Mouse (Mus musculus) heart, postnatal 4 days (tissue): ENCODE measurements around the gene Zfp423. TPM values are rescaled to one million over a fixed set of nuclear protein-coding genes. Genes with fewer than 3 reads are reported as not detected.

Experiments used
- DNase-seq: peaks from one replicate; pipeline ENCODE4 v3.0.0; 2021
- total RNA-seq, 2 experiments: library from RNA; stranded (reverse); gene quantifications; 2 replicates each; pipeline ENCODE4 v1.2.3; 2021

Gene Zfp423
- total RNA-seq, 2 experiments from 2014 or later: 12.9 to 16.2 TPM

GRCm38 (mm10) chr8:87662307-87662771, 297.1 kb downstream of the Zfp423 start:
- DNase-seq: no peak

- DNase-seq: no peak
Measured at GRCm38 (mm10) chr8:87660916-87661910, 298.2 kb downstream of the Zfp423 start.

DNA sequence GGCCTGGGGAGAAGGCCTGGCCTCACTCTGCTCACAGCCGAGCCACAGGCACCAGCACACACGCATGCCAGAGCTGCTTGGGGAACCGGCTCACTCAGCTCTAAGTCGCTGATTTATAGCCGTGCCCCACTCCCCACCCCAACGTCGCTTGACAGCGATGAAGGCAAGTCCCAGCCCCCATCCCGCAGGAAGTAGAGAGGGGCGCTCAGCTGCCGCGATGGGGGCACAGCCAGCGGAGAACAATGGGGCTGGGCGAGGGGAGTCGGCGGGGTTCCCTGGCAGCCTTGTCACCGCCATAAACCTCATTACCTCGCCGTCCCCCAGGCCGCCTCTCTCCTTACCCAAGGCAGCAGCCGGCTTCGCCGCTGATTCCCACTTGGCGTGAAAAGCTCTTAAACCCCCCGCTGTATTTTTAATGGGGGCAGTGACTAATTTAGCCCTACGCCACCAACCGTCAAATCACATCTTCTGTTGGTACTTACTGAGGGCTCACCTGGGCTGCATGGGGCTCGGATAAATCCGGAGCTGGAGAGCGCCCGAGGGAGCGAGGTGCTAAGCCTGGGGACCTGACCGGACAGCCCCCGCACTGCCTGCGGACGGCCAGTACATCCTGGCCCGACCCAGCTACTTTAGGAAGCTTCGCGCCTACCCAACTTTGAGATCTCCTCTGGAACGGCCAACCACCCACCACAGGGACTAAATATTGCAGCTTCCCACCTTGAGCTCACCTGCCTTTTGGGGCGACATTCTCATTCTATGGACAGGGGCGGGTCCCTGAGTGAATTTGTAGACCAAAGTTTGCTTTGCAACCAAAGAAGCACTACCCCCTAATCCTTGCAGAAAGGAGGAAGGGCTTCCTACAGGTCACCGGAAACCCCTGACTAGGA, 299.1 kb downstream of the Zfp423 start:
- no peak for DNase-seq

- no peak for DNase-seq
Measured at GRCm38 (mm10) chr8:87657488-87657887, 301.9 kb downstream of the Zfp423 start.

DNA sequence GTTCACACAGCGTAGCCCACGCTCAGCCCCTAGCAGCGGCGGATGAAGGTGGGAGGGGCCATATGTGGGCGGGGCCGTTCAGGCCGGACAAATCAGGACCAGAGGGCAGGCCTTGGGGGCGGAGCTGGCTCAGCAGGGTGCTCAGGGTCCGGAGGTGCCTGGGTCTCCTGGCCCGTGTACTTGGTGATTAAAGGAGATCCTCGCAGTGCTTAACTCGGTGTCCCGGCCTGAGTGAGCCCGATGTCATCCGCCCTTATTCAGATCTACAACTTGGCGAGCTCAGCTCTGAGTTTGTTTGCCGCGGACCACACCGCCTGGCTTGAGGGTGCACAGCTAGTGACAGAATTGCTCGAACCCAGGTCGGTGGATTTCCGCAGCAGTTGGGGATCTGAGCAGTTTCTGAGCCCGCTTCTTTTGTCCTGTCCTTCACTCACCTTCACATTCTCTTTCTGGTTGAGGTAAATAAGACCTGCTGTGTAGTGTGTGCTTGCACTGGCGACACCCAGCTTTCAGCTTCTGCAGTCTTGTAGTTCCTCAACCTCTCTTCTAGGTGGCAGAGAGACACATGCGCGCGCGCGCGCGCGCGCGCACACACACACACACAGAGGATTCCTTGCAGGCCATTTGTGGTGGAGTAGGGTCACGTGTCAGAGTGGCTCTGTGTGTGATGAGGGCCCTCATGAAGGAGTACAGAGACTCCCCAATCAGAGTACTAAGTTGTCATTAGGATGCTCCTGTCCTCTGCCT, 302.7 kb downstream of the Zfp423 start:
- peak; percentile 82 for DNase-seq

DNA sequence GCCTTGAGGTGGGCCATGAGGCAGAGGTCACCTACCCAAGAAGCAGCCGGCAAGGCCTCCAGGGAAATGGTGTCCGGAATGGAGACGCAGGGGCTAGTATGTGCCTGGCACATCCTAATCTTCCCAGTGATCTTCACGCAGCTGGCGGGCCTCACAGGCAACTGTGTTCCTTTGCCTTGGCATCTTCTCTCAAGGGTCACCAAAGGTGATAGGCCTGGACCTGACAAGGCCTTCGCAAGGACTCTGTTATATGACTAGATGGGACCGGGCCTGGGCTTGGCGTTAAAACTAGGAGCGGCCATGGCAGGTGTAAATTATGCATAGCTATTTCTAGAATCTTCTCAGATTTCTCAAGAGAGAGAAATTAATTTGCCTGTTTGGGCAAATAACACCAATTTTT, 303.4 kb downstream of the Zfp423 start:
- no peak for DNase-seq

- no peak for DNase-seq
Measured at GRCm38 (mm10) chr8:87647781-87648180, 311.6 kb downstream of the Zfp423 start.

DNA sequence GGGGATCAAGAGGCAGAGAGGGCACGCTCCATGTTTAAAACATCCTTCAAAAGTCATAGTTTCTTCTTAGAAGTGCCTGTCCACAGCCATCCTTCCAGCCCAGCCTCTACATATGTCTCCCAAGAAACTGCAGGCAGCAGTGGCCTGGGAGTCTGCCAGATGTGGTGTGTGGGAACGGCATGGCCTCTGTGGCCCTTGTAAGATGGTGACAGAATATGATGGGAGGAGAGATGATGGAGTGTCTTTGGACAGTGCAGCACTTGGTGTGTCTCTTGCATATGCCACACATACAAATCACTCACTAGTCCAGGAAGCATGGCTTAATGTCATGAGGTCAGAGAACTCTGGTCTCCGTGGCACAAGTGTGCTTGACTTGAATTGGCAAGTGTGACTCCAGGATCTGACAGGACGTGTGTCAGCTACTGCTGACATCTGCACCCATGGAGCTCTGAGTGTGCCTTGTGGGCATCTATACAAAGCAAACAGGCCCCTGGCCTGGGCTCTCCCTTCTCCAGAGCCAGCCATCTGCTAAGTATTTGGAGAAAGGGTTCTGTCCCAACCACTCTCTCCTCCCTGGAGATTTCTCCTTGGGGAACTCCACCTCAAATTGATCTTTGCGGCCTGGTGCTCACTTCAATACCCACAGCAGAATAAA, 313.4 kb downstream of the Zfp423 start:
- no peak for DNase-seq

GRCm38 (mm10) chr8:87645371-87645770, 314.0 kb downstream of the Zfp423 start:
- no peak for DNase-seq

DNA sequence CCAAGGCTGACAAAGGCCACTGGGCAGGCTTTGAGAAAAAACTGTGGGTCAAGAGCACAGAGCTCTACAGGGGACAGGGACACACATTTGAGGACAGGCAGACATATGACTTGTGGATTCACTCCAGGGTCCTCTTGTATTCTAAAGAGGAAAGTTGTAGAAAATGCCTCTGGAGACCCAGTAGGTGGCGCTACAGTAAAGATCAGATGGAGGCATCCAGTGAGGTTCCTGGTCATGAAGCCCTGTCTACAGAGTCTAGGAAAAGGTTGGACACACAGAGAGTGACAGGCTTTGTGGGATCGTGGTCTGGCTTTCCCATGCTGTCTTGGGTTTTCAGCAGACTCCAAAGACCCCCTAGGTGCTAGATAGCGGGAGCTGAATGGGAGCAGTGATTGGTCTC, 318.5 kb downstream of the Zfp423 start:
- DNase-seq: peak; percentile 45

- no peak for DNase-seq
Measured at GRCm38 (mm10) chr8:87636226-87636742, 323.1 kb downstream of the Zfp423 start.

- no peak for DNase-seq
Measured at GRCm38 (mm10) chr8:87631776-87632175, 327.6 kb downstream of the Zfp423 start.

- DNase-seq: no peak
Measured at GRCm38 (mm10) chr8:87629656-87630055, 329.7 kb downstream of the Zfp423 start.

GRCm38 (mm10) chr8:87621181-87621580, 338.2 kb downstream of the Zfp423 start:
- no peak for DNase-seq

DNA sequence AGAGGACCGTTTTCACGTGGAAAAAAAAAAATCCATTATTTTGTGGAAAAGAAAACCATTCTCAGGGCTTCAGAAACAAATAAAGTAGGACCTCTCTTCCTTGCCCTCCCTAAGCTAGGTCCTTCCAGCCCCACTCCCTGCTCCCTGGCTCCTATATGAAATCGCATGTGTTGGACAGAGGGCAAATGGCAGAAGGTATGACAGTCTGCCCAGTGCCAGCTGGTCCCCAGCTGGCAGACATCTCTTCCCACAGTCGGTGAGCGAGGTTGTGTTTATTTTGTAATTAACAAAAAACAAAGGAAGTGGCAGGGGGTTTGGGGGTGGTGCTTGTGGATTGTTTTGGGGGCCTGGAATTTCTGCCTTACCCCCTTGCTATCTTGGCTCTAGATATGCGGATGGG, 339.2 kb downstream of the Zfp423 start:
- no peak for DNase-seq

DNA sequence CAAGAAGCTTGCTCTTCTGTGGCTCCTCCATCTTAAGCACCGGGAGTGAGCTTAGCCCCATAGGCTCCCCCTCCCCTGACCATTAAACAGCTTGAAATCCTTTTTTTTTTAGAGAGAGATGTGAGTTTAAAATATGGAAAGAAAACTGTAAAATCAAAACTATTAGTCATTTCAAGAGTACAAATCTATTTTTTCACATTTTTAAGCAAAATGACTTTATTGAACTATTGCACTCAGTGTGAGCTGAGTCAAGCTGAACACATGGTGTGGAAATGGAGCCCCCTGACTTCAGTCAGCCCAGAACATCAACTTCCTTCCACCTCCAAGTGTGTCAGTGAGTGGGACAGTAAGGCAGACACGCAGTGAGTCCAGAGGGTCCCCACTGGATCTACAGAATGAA, 339.9 kb downstream of the Zfp423 start:
- DNase-seq: no peak

DNA sequence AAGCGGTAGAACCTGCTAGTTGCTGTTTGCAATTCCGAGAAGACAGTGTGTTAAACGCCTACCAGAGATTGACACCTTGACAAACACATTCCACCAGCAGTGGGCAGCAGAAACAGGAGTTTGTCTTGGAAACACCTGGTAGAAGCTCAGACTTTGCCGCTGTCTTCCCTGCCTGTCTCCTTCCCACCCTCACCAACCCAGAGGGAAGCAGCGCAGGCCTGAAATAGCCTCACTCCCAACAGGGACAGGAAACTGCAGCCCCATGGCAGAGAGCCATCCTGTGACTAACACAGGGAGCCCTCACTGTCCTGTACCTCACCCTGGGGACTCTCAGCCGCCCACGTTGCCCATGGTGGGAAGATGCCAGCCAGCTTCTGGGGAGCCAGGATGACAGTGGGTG, 340.3 kb downstream of the Zfp423 start:
- DNase-seq: peak; percentile 49

- DNase-seq: peak; percentile 6
Measured at GRCm38 (mm10) chr8:87613701-87614100, 345.7 kb downstream of the Zfp423 start.
